Mouse (Mus musculus) embryonic facial prominence, embryonic 14.5 days (tissue): ENCODE measurements around the gene Stpg2. TPM values are rescaled to one million over a fixed set of nuclear protein-coding genes. Genes with fewer than 3 reads are reported as not detected.
"Not testable (repeated sequence)": the region's sequence is repeated elsewhere in the genome, so short reads cannot be mapped to it uniquely, and the experiment has no call there.

Source experiments
- ATAC-seq: fragments of 200-750 bp; cut with Nextera tagmentation; 2 replicates; pipeline ENCODE4 v1.8.0; 2017; ENCODE audit warnings: low read depth, moderate number of reproducible peaks, moderate TSS enrichment
- DNase-seq: peaks from one replicate; pipeline ENCODE4 v3.0.0-alpha.2; 2015; ENCODE audit warnings: low spot score
- H3K27ac ChIP-seq: fragments of 300-500 bp; sonication (generic); replicated peaks from 2 replicates; pipeline ENCODE4 v1.5.1; 2014; ENCODE audit warnings: low read depth, mild to moderate bottlenecking, low read length, moderate library complexity
- H3K27me3 ChIP-seq: fragments of 300-500 bp; sonication (generic); replicated peaks from 2 replicates; pipeline ENCODE4 v1.6.1; 2014; ENCODE audit warnings: low read length; ENCODE audit not compliant: control insufficient read depth, insufficient read depth
- H3K36me3 ChIP-seq: fragments of 300-500 bp; sonication (generic); 2 replicates; pipeline ENCODE4 v1.6.1; 2014; ENCODE audit warnings: low read length, mixed read lengths; ENCODE audit not compliant: control insufficient read depth, insufficient read depth
- H3K4me1 ChIP-seq: fragments of 300-500 bp; sonication (generic); 2 replicates; pipeline ENCODE4 v1.6.1; 2014; ENCODE audit warnings: antibody characterized with exemption, low read length; ENCODE audit not compliant: control insufficient read depth, insufficient read depth
- H3K4me2 ChIP-seq: fragments of 300-500 bp; sonication (generic); 2 replicates; pipeline ENCODE4 v1.6.1; 2014; ENCODE audit warnings: low read depth, mild to moderate bottlenecking, low read length, moderate library complexity, mixed read lengths
- H3K4me3 ChIP-seq: fragments of 300-500 bp; sonication (generic); 2 replicates; pipeline ENCODE4 v1.5.1; 2014; ENCODE audit warnings: low read depth, mild to moderate bottlenecking, low read length
- H3K9ac ChIP-seq: fragments of 300-500 bp; sonication (generic); 2 replicates; pipeline ENCODE4 v1.6.1; 2014; ENCODE audit warnings: low read depth, mild to moderate bottlenecking, low read length, moderate library complexity, mixed read lengths
- H3K9me3 ChIP-seq: fragments of 300-500 bp; sonication (generic); 2 replicates; pipeline ENCODE4 v1.6.1; 2016; ENCODE audit warnings: low read length; ENCODE audit not compliant: control insufficient read depth
- WGBS: fragments of 180-500 bp; shearing (Covaris S2); extraction: QIAGEN DNeasy Blood & Tissue Kit; methylation state at CpG from one replicate; pipeline ENCODE4 v1.1.7; 2014; 5-methylcytosine and 5-hydroxymethylcytosine counted together
- polyA plus RNA-seq: library from polyadenylated mRNA; unstranded; fragments of >200 nt; fragmentation: Nextera tagmentation; extraction: Ambion mirVana; gene quantifications from 2 replicates; pipeline ENCODE4 v1.2.1, GENCODE M21; 2014

The Stpg2 gene
- polyA plus RNA-seq, 1 experiment from 2014 or later = 0.13 TPM

DNA sequence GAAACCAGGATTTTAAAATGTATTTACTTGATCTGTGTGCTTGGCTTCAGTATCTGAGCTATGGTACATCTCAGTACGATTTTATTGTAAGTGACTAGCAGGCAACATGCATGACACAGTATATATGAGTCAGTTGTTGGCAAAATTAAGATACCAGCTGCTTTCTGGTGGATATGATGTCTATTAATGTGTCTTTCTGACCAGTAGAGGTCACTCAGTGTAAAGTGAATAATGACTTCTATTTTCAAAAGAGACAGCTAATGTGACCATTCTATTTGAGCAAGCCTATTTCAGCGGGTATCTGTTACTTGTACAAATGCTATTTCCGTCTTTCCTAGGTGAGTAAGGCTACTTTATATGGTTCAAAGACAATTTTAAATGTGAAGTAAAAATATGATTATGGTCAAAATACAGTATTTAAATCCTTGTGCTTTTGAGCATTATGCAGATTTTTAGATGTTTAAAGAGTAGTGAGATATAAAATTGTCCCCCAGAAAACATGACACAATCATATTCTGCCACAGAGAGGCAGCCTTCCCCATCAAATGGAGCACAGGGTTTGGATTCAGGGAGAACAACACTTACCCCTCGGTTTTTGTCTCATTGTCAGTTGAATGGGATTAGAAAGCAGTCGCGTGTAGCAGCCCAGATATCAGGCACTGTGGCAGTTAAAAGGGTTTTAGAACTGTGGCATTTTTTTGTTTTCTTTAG, 303.9 kb downstream of the Stpg2 start:
- WGBS = 44% methylated on average over 6 of the region's 6 CpGs
- Histone ChIP-seq H3K27me3 (no peaks in the 10 kb centered on the region), H3K4me2 (no peak overlapping the region), H3K36me3 (no peaks in the 10 kb centered on the region), H3K9ac (no peak overlapping the region), H3K4me1 (no peaks in the 10 kb centered on the region), H3K9me3 (no peaks in the 10 kb centered on the region), H3K27ac (no peak overlapping the region), H3K4me3 (no peak overlapping the region)
- peak; percentile 47 for DNase-seq
- no peak for ATAC-seq

DNA sequence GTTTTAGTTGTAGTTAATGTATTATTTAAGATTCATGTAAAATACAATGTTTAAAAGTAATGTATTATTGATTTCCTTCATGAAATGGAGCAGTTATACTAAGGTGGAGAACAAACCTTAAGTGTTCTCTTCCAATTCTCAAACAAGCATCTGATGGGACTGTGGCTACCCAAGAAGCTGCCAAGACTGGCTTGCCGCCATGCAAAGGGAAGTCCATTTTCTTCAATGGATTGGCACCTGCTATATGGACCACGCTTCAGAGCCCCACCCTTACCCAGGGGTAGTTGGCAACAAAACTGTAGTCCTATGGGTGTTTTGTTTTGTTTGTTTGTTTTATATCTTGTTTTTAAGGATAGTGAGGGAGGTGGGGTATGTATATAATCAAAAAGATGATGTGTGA, 373.0 kb downstream of the Stpg2 start:
- Histone ChIP-seq H3K9me3 (no peaks in the 10 kb centered on the region), H3K36me3 (no peaks in the 10 kb centered on the region), H3K4me1 (no peaks in the 10 kb centered on the region), H3K4me2 (no peak overlapping the region), H3K9ac (no peak overlapping the region), H3K27me3 (no peaks in the 10 kb centered on the region), H3K27ac (no peak overlapping the region), H3K4me3 (no peak overlapping the region)
- WGBS = 86% methylated on average over 2 of the region's 2 CpGs
- DNase-seq = no peak
- no peak for ATAC-seq

DNA sequence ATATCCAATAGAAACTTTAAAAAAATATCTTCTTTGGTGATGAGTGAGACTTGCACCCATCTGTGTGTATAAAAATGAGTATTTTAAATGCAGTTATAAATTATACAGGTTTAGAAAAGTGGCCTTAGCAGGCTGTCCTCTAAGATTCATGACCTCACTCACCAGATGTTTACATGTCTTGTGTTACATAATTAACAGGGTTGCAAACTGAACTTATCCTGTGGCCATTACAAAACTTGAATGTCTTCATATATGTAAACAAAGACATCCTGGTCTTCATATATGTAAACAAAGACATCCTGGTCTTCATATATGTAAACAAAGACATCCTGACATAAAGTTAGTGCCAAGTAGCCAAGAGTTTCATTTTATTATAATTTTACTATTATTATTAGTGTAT, 375.8 kb downstream of the Stpg2 start:
- no peaks in the 10 kb centered on the region for H3K27me3 ChIP-seq
- no peak overlapping the region for H3K4me3 ChIP-seq
- no peak overlapping the region for H3K27ac ChIP-seq
- ATAC-seq (no peak), DNase-seq (no peak)
- H3K4me2 ChIP-seq = no peak overlapping the region
- H3K4me1 ChIP-seq = no peaks in the 10 kb centered on the region
- no peaks in the 10 kb centered on the region for H3K36me3 ChIP-seq
- H3K9ac ChIP-seq = no peak overlapping the region
- no peaks in the 10 kb centered on the region for H3K9me3 ChIP-seq

DNA sequence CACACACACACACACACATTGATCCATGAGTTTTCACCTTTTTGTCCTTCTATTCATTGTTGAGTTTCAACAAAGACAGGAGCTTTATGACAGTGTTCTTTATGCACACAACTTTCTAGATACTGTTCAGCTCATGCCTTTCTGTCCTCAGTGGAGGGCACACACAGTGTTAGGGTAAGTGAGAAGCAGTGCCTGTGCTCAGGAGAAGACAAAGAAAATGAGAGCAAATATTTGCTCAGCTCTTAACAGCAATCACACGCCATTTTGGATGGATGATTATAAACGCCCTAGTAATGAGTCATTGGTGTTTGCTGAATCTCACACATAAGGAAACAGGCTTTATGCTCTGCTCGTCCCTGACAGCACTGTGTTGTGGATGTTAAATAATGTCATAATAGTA, 394.0 kb downstream of the Stpg2 start:
- Histone ChIP-seq H3K4me2 (no peak overlapping the region), H3K27ac (no peak overlapping the region), H3K4me3 (no peak overlapping the region), H3K4me1 (no peaks in the 10 kb centered on the region), H3K9me3 (no peaks in the 10 kb centered on the region), H3K27me3 (no peaks in the 10 kb centered on the region), H3K9ac (no peak overlapping the region), H3K36me3 (no peaks in the 10 kb centered on the region)
- WGBS = 81% methylated on average over 3 of the region's 3 CpGs
- no peak for ATAC-seq
- DNase-seq = no peak

DNA sequence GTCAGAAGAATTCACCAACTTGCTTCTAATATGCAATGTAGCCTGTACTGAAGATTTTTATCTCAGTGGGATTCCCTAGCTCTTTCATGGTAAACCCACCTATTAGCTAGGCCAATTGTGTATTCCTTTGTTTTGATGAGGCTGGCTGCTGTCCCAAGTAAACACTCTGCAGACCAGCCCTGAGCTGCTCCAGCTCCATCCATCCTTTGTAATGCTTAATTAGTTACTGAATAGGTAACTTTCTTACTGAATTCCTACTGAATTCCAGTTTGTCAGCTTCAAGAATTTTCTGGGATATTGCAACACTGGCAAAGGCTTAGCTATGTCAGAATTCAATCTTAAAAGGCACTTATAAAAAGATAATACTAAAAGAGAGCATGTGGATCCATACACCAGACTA, 402.8 kb downstream of the Stpg2 start:
- H3K4me2 ChIP-seq, DNase-seq, H3K9ac ChIP-seq, H3K36me3 ChIP-seq, ATAC-seq, H3K27me3 ChIP-seq, H3K4me3 ChIP-seq, H3K4me1 ChIP-seq, H3K27ac ChIP-seq, H3K9me3 ChIP-seq: not testable (repeated sequence)

DNA sequence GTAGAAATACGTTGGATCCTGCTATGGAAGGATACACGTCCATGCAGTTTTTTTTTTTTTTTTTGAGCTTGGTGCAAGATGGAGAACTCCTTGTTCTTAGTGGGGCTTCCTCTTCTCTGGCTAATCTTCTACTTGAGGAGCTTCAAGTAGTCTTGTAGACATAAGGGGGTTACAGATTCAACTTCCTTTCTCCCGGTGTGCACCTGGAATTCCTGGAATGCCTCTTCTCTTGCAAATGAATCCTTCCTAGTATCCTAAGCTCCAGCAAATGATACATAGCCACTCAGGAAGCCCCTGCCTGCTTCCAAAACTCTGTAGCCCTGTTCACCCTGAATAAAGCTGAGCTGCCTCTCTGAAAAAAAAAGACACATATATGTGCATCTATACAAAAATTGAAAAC, 409.1 kb downstream of the Stpg2 start:
- no peaks in the 10 kb centered on the region for H3K4me1 ChIP-seq
- H3K36me3 ChIP-seq = no peaks in the 10 kb centered on the region
- WGBS = 61% methylated on average over 3 of the region's 3 CpGs
- H3K9ac ChIP-seq = no peak overlapping the region
- no peak overlapping the region for H3K4me2 ChIP-seq
- no peak for DNase-seq
- no peaks in the 10 kb centered on the region for H3K27me3 ChIP-seq
- H3K27ac ChIP-seq = no peak overlapping the region
- no peak for ATAC-seq
- H3K9me3 ChIP-seq = no peaks in the 10 kb centered on the region
- no peak overlapping the region for H3K4me3 ChIP-seq

DNA sequence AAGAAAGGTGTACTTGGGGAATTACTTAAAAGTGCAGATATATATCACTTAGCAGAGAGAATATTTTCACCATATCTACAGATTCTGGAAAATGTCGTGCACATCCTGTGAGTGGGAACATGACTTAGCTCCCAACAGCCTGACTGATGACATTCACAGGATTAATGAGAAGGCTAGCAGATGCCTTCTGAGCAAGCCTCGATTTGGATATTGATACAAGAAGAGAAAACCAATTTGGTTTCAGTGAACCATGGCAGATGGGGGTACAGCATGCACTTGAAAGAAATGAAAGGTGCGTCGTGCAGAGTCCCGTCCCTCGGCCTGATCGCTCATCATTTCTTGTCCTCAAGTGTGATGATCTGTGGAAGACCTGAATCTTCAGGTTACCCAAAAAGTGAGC, 410.3 kb downstream of the Stpg2 start:
- Histone ChIP-seq H3K36me3 (no peaks in the 10 kb centered on the region), H3K9me3 (no peaks in the 10 kb centered on the region), H3K27ac (no peak overlapping the region), H3K4me2 (no peak overlapping the region), H3K9ac (no peak overlapping the region), H3K4me1 (no peaks in the 10 kb centered on the region), H3K4me3 (no peak overlapping the region), H3K27me3 (no peaks in the 10 kb centered on the region)
- DNase-seq (no peak), ATAC-seq (no peak)
- WGBS = 86% methylated on average over 7 of the region's 7 CpGs

DNA sequence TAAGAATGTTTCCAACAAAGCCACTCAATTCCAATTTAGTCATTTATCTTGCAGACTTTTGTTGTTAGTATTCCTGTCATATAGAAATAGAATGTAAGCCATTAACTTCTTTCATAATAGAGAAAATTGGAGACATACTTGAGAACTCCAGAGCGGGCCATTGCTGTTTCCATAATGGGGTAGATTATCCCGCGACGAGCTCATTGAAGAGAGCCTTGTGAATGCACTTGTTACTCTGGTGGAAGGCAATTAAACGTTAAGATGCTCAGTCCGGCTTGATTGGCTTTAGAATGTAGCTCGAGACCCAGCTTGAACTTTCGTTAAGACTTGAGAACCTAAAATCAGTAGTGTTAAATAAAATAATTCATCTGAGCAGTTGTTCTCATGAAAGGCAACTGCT, 432.4 kb downstream of the Stpg2 start:
- DNase-seq = no peak
- 79% methylated on average over 8 of the region's 8 CpGs for WGBS
- H3K4me1 ChIP-seq = no peaks in the 10 kb centered on the region

DNA sequence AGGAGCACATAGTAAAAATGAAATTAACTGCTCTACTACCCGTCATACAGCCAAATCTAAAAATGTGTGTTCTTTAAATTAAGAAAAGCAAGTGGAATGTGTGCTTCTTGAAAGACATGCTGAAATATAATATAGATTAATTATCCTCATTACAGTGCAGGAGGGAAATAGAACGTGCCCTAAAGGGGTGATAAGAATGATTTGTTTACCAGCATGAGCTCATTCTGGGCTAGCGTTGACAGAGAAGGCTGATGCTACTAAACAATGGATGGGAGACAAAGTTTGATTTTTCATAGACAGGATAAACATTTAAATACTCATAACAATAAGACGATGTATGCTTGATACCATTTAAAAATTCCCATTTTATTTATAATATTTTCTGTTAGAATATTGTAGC, 446.0 kb downstream of the Stpg2 start:
- no peak for DNase-seq
- Histone ChIP-seq H3K4me1 (no peaks in the 10 kb centered on the region), H3K9me3 (no peaks in the 10 kb centered on the region), H3K36me3 (no peaks in the 10 kb centered on the region), H3K9ac (no peak overlapping the region), H3K4me2 (no peak overlapping the region), H3K27me3 (no peaks in the 10 kb centered on the region), H3K27ac (no peak overlapping the region), H3K4me3 (no peak overlapping the region)
- no peak for ATAC-seq
- WGBS = 58% methylated on average over 4 of the region's 4 CpGs

More for the DNA sequence above, 432.4 kb downstream of the Stpg2 start:
- no peaks in the 10 kb centered on the region for H3K27me3 ChIP-seq
- no peaks in the 10 kb centered on the region for H3K36me3 ChIP-seq
- ATAC-seq = no peak
- no peak overlapping the region for H3K9ac ChIP-seq
- H3K4me3 ChIP-seq = no peak overlapping the region
- H3K27ac ChIP-seq = no peak overlapping the region
- H3K9me3 ChIP-seq = no peaks in the 10 kb centered on the region
- no peak overlapping the region for H3K4me2 ChIP-seq
